Mouse (Mus musculus) adrenal gland, postnatal 25 days (tissue): ENCODE measurements around the gene Fam20c. TPM values are rescaled to one million over a fixed set of nuclear protein-coding genes. Genes with fewer than 3 reads are reported as not detected.
A peak's percentile ranks its signal among the peaks of the same experiment; 100 is the strongest.

Source experiments
- DNase-seq: peaks from one replicate; pipeline ENCODE4 v3.0.0; 2021; ENCODE audit warnings: mixed read lengths
- long read RNA-seq: library from polyadenylated mRNA; stranded (forward); transcript quantifications from one replicate; pipeline ENCODE4 v2.0.0, GENCODE M21; 2021
- total RNA-seq: library from RNA; stranded (reverse); gene quantifications from 2 replicates; pipeline ENCODE4 v1.2.3, GENCODE M21; 2021

Gene Fam20c
- total RNA-seq = 13.2 and 13.8 TPM in 2 replicates
- long read RNA-seq, transcript Fam20c-201 (10 exons, 3,582 nt) = major isoform, 34 of 48 reads
- long read RNA-seq, partial matches to known transcripts = 11 of 48 reads
- long read RNA-seq, other reads (novel, unspliced or antisense) = 1 of 48 reads

GRCm38 (mm10) chr5:138754303-138755120 lies at the start of gene Fam20c:
Fam20c (plus strand) TSS chr5:138754514.
- DNase-seq = peak; percentile 91

DNA sequence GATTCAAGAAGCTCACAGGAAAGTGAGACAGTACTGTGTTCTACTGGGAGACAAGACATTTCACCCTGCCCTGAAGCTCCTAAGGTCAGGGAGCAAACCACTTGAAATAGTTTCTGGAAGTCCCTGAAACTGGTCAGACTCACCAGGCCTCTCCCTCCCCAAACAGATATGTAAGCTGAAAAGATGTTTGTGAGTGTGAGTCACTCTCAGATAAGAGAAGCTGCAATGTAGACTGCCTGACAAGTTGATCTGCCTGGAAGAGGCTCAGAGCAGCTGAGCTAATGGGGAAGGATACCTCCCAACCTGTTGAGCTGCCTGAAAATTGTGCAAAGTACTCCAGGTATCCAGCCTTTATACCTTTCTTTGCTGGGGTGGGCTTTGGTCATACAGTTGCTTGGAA lies 46.9 kb upstream of the Fam20c start:
- no peak for DNase-seq

GRCm38 (mm10) chr5:138708591-138708990 lies 45.7 kb upstream of the Fam20c start:
- DNase-seq = peak; percentile 7

GRCm38 (mm10) chr5:138715561-138716095 lies 38.7 kb upstream of the Fam20c start:
- DNase-seq = no peak

DNA sequence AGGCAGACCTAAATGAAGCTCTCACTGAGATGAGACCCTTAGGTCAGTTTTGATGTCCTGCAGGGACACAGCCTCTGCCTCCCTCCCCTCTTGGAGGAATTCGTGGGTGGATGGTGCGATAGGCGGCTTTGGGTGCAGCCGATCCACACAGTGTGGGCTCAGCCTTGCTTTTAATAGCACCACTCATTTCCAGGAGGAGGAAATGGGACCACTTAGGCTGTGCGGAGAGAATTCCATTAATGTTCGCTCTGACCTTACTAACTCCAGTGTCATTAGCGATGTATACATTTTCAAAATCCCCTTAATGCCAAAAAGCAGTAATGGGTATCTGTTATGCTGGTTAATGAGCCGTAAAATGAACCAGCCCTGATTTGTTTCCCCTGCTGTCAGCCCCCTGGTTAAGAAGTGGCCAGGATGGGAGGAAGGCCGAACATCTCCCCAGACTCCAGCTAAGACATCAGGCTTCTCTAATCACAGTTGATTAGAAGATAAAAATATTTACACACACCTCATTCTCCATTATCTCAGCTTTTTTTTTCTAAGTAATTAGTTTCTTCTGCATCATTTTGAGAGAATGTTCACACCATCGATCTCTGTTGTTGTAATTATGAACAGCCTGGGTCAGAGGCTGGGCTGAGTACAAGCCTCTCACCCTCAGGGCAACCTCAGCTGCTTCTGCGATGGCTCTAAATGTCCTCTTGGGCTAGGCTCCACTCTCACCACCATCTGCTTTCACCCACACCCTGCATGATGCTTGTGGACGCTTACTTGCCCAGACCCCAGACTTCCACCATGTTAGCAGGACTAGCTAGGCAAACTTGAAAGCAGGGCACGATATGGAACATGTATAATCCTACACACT lies 33.8 kb upstream of the Fam20c start:
- DNase-seq = no peak

DNA sequence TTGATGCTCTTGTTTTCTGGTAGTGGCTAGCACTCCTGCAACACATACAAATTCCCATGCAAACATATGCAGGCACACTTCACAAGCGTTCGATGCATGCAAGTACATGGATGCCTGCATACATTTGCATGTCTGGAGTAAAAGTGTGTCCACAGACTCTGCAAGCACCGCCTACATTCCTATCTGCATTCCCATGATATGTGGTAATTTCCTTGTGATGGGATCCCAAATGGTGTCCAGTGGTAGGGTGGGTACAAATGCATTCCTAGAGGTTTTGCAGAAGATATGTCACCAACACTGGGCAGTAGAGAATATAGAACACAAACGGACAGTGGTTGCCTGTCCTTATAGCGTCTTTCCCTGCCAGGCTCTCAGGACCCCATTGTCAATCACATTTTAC lies 29.9 kb upstream of the Fam20c start:
- no peak for DNase-seq

GRCm38 (mm10) chr5:138725151-138725550 lies 29.2 kb upstream of the Fam20c start:
- peak; percentile 41 for DNase-seq

DNA sequence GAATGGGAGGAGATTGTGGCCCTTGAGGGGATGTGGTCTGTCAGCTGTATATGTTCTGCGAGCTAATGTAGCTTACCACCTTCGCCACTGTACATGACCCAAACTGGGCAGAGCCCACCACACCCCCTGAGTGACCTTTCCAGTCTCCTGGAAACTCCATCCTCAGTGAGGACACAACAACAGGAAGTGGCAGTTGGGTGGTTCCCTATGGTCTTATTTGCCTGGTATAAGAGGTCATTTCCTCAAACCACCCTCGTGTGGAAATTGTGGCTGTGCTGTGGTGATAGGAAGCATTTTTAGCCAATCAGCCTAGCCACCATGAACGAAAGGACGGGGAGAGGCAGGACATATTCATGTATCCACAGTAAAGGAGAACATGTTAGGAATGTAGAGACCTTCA lies 23.5 kb upstream of the Fam20c start:
- no peak for DNase-seq

DNA sequence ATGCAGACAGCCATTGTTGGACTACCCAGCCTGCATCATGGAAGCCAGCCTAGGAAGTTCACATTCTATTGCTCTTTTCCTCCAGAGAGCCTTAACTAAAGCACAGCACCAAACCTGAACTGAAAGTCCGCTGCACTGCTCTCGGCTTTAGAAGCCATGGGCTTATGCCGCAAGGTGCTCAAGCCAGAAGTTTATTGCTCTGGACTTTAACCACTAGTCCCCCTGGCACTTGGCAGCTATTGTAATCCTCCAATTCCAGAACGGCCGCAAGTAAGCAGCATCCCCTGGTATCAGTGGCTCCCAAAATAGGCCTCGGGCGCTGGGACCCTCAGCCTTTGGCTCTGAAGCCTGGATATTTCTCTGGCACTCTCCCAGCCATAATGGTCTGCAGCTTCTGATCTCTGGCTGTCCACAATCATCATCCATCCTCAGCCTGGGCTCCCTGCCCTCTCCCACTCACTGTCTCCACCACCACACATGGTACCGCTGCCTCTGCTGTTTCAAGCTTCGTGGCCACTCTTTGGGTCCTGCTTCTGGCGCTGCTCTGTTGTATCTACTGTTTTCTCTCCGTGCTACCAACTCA lies 20.9 kb upstream of the Fam20c start:
- no peak for DNase-seq

DNA sequence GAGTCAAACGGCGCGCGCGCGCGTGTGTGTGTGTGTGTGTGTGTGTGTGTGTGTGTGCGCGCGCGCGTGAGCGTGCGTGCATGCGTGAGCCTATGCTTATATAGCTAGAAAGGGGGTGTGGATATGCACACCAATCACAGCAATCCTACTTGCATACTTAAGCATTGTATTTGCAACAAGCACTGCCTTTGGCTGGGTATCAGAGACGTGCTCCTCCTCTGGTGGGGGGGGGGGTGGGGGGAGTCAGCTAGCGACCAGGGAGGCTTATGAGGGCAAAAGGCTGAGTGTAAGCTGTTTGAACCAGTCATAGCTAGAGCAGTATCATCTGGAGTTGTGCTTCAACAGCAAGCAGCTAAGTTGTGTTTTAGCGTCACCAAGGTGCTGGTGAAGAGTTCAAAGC lies 20.3 kb upstream of the Fam20c start:
- DNase-seq = no peak

- no peak for DNase-seq
Measured at GRCm38 (mm10) chr5:138735201-138735757, 19.0 kb upstream of the Fam20c start.

DNA sequence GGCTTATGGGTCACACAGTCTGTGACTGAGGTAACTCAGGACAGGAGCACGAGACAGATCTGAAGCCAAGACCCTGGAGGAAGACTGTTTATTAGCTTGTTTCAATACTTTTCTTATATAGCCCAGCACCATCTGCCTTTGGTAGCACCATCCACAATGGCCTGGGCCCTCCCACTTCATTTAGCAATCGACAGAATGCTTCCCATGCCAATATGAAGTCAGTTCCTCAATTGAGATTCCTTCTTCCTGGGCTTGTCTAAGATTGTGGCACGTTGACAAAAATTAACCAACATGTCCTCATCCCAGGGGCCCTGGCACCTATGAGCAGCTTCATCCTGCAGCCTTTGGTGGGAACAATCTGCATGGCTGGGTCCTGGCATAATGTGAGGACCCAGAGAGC lies 14.2 kb upstream of the Fam20c start:
- DNase-seq = no peak

DNA sequence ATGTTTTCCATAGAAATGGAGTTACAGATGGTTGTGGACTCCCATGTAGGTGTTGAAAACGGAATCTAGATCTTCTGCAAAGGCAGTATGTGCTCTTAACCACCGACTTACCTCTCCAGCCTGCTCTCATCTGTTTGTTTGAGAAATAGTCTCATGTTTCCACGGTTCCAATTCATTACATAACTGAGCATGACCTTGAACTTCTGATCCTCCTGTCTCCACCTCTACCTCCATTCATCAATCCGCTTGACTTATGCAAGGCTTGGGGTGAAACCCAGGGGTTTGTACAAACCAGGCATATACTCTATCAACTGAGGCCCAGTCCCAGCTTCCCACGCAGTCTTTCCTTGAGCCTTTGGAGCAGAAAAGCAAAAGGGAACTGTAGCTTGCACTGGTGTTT lies 12.8 kb upstream of the Fam20c start:
- DNase-seq = no peak

GRCm38 (mm10) chr5:138742281-138742680 lies 12.0 kb upstream of the Fam20c start:
- no peak for DNase-seq

GRCm38 (mm10) chr5:138743631-138744030 lies 10.7 kb upstream of the Fam20c start:
- no peak for DNase-seq

- DNase-seq = no peak
Measured at GRCm38 (mm10) chr5:138745378-138746099, 8.8 kb upstream of the Fam20c start.

- DNase-seq = no peak
Measured at GRCm38 (mm10) chr5:138753269-138753668, 1.0 kb upstream of the Fam20c start.

DNA sequence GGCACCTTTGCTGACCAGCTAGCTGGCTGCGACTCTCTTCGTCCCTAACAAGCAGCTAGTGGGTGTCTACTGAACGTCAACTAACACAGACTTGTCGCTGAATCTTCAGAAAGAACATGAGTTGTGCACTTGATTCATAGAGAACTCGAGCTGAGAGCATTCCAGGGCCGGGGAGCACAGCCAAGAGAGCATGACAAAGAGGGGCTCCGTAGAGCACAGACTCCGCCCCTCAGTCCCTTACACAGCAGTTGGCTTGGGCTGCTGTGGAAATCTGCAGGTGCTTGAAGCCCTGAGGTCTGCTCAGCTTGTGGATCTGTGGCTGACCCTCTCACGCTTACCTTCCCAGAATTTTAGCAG lies 390 bp upstream of the Fam20c start:
- DNase-seq = peak; percentile 37

DNA sequence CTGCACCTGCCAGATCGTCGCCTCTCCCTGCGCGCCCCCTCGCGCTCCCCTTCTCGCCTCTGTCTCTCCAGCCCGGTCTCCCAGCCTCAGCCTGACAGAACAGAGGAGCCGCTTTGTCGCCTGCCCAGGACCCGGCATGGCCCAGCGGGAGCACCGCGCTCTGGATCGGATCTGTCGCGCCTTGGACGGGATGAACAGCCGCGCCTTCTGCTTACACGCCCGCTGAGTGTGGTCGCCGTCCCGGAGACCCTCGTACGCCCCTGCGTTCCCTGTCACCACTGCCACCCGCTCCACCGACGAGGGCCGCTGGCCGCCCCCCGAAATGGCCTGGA lies 773 bp downstream of the Fam20c start:
- no peak for DNase-seq

DNA sequence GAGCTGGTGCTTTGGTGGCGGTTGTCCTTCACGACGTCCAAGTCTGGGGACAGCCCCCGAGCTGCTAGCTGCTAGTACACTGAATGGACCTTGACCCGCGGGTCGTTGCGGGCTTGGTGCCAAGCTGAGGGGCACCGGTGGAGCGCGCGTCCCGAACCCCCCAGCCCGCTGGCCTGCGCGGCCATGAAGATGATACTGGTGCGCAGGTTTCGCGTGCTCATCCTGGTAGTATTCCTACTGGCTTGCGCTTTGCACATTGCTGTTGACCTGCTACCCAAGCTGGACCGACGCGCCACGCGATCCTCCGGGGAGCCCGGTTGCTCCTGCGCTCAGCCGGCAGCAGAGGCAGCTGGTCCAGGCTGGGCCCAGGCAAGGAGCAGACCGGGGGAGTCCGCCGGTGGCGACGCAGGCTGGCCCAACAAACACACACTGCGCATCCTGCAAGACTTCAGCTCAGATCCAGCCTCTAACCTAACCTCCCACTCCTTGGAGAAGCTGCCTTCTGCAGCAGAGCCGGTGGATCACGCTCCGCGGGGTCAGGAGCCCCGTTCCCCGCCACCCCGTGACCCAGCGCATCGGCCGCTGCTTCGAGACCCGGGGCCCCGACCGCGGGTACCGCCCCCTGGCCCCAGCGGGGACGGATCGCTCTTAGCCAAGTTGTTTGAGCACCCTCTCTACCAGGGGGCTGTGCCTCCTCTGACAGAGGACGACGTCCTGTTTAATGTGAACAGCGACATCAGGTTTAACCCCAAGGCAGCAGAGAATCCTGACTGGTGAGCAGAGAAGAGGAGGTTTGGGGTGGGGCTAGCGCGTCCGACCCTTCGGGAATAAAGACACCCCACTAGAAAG lies 1.4 kb downstream of the Fam20c start:
- peak; percentile 64 for DNase-seq
